Mouse (Mus musculus) olfactory bulb, adult 2 months (tissue): ENCODE measurements at regions not wholly inside any gene's neighbourhood (a gene's known extent, or its start where the extent isn't known, plus 50 kb on each side); places are given as distances from the start of the nearest gene placed in this dataset.

ENCODE experiments used
- CTCF ChIP-seq: fragments of 200-500 bp; IDR thresholded peaks from 2 replicates; pipeline ENCODE4 v1.5.1; 2012; ENCODE audit warnings: low read depth, mild to moderate bottlenecking, low read length, moderate library complexity; ENCODE audit not compliant: insufficient read depth
- POLR2A ChIP-seq: fragments of 200-500 bp; IDR thresholded peaks from 2 replicates; pipeline ENCODE4 v1.6.1; 2012; ENCODE audit warnings: mild to moderate bottlenecking, low read depth, low read length, moderate library complexity; ENCODE audit not compliant: insufficient read depth

DNA sequence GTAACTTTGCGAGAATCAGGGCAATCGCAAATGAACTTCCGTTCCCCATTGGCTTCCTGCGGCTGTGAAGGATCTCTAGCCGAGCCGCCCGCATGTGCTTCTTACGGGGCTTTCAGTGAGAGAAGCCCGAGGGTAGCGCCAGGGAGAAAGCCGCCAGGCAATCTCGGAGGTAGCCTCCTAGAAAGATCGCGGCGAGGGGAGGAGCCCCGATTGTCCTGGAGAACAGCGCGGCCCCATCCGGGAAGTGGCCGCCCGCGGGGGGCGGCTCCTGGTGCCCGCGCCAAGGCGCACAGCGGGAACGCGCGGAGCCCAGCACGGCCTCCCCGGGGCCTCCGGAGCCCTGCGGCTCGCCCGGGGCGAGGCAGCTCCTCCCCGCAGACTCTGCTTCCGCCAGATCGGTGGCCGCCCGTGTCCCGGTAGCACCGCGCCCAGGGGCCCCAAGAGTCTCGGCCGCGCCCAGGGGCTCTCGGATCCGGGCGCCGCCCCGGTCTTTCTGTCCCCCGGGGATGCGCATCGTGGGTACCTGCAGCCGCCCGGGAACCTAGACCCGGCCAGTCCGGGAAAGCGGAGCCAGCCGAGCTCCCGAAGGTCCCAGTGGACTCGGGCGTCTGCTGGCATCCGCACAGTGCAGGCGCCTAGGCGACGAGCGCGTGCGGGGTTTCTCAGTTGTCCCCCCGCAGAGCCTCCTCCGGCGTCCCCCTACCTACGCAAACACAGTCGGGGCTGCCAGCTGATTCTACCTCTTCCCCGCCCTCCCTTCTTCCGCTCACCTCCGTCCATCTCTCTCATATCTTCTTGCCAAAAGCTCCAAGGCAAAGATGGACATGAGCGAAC is 62.1 kb downstream of the Ccdc54 start:
- peak; percentile 40; the same call in 1 of the 2 replicates for TF ChIP-seq POLR2A
- TF ChIP-seq CTCF = no peak
